Mouse (Mus musculus): ENCODE measurements around the gene Fam178b. TPM values are rescaled to one million over a fixed set of nuclear protein-coding genes. Genes with fewer than 3 reads are reported as not detected.
"Not testable (repeated sequence)": the region's sequence is repeated elsewhere in the genome, so short reads cannot be mapped to it uniquely, and the experiment has no call there.

The Fam178b gene
- polyA plus RNA-seq, 1 experiment from 2014 or later: not detected

GRCm38 (mm10) chr1:36540132-36540531 lies 142.9 kb downstream of the Fam178b start:
- Histone ChIP-seq H3K9me3 (replicated peaks; ENCODE audit: control insufficient read depth, low read length) (no peaks in the 10 kb centered on the region), H3K36me3 (replicated peaks; ENCODE audit: control insufficient read depth, insufficient read depth, low read depth, low read length) (no peaks in the 10 kb centered on the region; the same call in 1 of the 2 replicates), H3K27me3 (ENCODE audit: control insufficient read depth, insufficient read depth, low read length) (no peaks in the 10 kb centered on the region), H3K4me3 (ENCODE audit: low read depth, low read length) (no peak overlapping the region), H3K9ac (replicated peaks; ENCODE audit: low read length) (no peak overlapping the region), H3K4me2 (ENCODE audit: low read depth, low read length) (no peak overlapping the region), H3K27ac (replicated peaks; ENCODE audit: low read depth, low read length) (no peak overlapping the region), H3K4me1 (ENCODE audit: control insufficient read depth, insufficient read depth, low read length) (no peaks in the 10 kb centered on the region)
- ATAC-seq (replicated peaks; ENCODE audit: insufficient number of reproducible peaks, low FRiP score, low TSS enrichment, low read depth) (no peak), DNase-seq (ENCODE audit: low spot score) (no peak)
- WGBS: 87% methylated on average over 11 of the region's 11 CpGs

GRCm38 (mm10) chr1:36539186-36539585 lies 143.8 kb downstream of the Fam178b start, which contains the start of gene Gm42417:
TSS of gene Gm42417 (minus strand) at chr1:36539429.
- Histone ChIP-seq H3K27ac (replicated peaks; ENCODE audit: low read depth, low read length) (no peak within 1 kb of the TSS), H3K4me2 (ENCODE audit: low read depth, low read length) (no peak within 1 kb of the TSS), H3K27me3 (ENCODE audit: control insufficient read depth, insufficient read depth, low read length) (no peaks in the 10 kb centered on the region), H3K36me3 (replicated peaks; ENCODE audit: control insufficient read depth, insufficient read depth, low read depth, low read length) (no peaks in the 10 kb centered on the region; the same call in 1 of the 2 replicates), H3K9ac (replicated peaks; ENCODE audit: low read length) (no peak within 1 kb of the TSS), H3K4me3 (ENCODE audit: low read depth, low read length) (no peak within 1 kb of the TSS), H3K9me3 (replicated peaks; ENCODE audit: control insufficient read depth, low read length) (no peaks in the 10 kb centered on the region), H3K4me1 (ENCODE audit: control insufficient read depth, insufficient read depth, low read length) (no peaks in the 10 kb centered on the region)
- ATAC-seq (replicated peaks; ENCODE audit: insufficient number of reproducible peaks, low FRiP score, low TSS enrichment, low read depth): no peak
- DNase-seq (ENCODE audit: low spot score): no peak
- WGBS: 43% methylated on average over 9 of the region's 9 CpGs

- H3K9me3 ChIP-seq (replicated peaks; ENCODE audit: control insufficient read depth, low read length): no peaks in the 10 kb centered on the region
- no peaks in the 10 kb centered on the region for H3K27me3 ChIP-seq (ENCODE audit: control insufficient read depth, insufficient read depth, low read length)
- ATAC-seq (replicated peaks; ENCODE audit: insufficient number of reproducible peaks, low FRiP score, low TSS enrichment, low read depth) (no peak), DNase-seq (ENCODE audit: low spot score) (no peak)
- no peak overlapping the region for H3K4me2 ChIP-seq (ENCODE audit: low read depth, low read length)
- no peaks in the 10 kb centered on the region for H3K4me1 ChIP-seq (ENCODE audit: control insufficient read depth, insufficient read depth, low read length)
- H3K27ac ChIP-seq (replicated peaks; ENCODE audit: low read depth, low read length): no peak overlapping the region
- H3K36me3 ChIP-seq (replicated peaks; ENCODE audit: control insufficient read depth, insufficient read depth, low read depth, low read length): no peaks in the 10 kb centered on the region; the same call in 1 of the 2 replicates
- no peak overlapping the region for H3K9ac ChIP-seq (replicated peaks; ENCODE audit: low read length)
- 82% methylated on average over 4 of the region's 4 CpGs for WGBS
- H3K4me3 ChIP-seq (ENCODE audit: low read depth, low read length): no peak overlapping the region
Observed at GRCm38 (mm10) chr1:36538727-36539126, 144.3 kb downstream of the Fam178b start.

DNA sequence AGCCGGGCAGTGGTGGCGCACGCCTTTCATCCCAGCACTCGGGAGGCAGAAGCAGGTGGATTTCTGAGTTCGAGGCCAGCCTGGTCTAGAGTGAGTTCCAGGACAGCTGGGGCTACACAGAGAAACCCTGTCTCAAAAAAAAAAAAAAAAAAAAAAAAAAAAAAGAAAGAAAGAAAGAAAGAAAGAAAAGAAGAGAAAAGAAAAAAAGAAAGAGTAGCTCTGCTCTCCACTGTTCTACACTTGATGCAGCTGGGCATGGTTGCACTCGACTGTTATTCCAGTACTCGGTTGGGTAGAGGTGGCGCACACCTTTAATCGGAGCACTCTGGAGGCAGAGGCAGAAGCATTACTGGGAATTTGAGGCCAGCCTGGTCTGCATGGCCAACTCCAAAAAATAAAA lies 146.2 kb downstream of the Fam178b start, which contains the start of gene Ankrd23:
TSS of gene Ankrd23 (minus strand) at position 101 of the 400 bp plus-strand sequence.
- H3K9ac ChIP-seq (replicated peaks; ENCODE audit: low read length); H3K27me3 ChIP-seq (ENCODE audit: control insufficient read depth, insufficient read depth, low read length); H3K4me2 ChIP-seq (ENCODE audit: low read depth, low read length); H3K4me1 ChIP-seq (ENCODE audit: control insufficient read depth, insufficient read depth, low read length); H3K36me3 ChIP-seq (replicated peaks; ENCODE audit: control insufficient read depth, insufficient read depth, low read depth, low read length); DNase-seq (ENCODE audit: low spot score); H3K4me3 ChIP-seq (ENCODE audit: low read depth, low read length); H3K9me3 ChIP-seq (replicated peaks; ENCODE audit: control insufficient read depth, low read length); ATAC-seq (replicated peaks; ENCODE audit: insufficient number of reproducible peaks, low FRiP score, low TSS enrichment, low read depth); H3K27ac ChIP-seq (replicated peaks; ENCODE audit: low read depth, low read length): not testable (repeated sequence)
- 92% methylated on average over 9 of the region's 9 CpGs for WGBS

- WGBS: 60% methylated on average over 8 of the region's 8 CpGs
Observed at GRCm38 (mm10) chr1:36536397-36536728, 146.6 kb downstream of the Fam178b start.

GRCm38 (mm10) chr1:36535477-36536396 lies 147.2 kb downstream of the Fam178b start:
- H3K9ac ChIP-seq (replicated peaks; ENCODE audit: low read length): no peak overlapping the region
- no peaks in the 10 kb centered on the region for H3K4me1 ChIP-seq (ENCODE audit: control insufficient read depth, insufficient read depth, low read length)
- no peak overlapping the region for H3K4me2 ChIP-seq (ENCODE audit: low read depth, low read length)
- ATAC-seq (replicated peaks; ENCODE audit: insufficient number of reproducible peaks, low FRiP score, low TSS enrichment, low read depth) (no peak), DNase-seq (ENCODE audit: low spot score) (no peak)
- no peaks in the 10 kb centered on the region; the same call in 1 of the 2 replicates for H3K36me3 ChIP-seq (replicated peaks; ENCODE audit: control insufficient read depth, insufficient read depth, low read depth, low read length)
- no peak overlapping the region for H3K4me3 ChIP-seq (ENCODE audit: low read depth, low read length)
- WGBS: 84% methylated on average over 11 of the region's 11 CpGs
- no peak overlapping the region for H3K27ac ChIP-seq (replicated peaks; ENCODE audit: low read depth, low read length)
- H3K27me3 ChIP-seq (ENCODE audit: control insufficient read depth, insufficient read depth, low read length): no peaks in the 10 kb centered on the region
- H3K9me3 ChIP-seq (replicated peaks; ENCODE audit: control insufficient read depth, low read length): no peaks in the 10 kb centered on the region

More at GRCm38 (mm10) chr1:36536397-36536728, 146.6 kb downstream of the Fam178b start:
- H3K4me1 ChIP-seq (ENCODE audit: control insufficient read depth, insufficient read depth, low read length): no peaks in the 10 kb centered on the region
- ATAC-seq (replicated peaks; ENCODE audit: insufficient number of reproducible peaks, low FRiP score, low TSS enrichment, low read depth): no peak
- no peaks in the 10 kb centered on the region for H3K9me3 ChIP-seq (replicated peaks; ENCODE audit: control insufficient read depth, low read length)
- no peak overlapping the region for H3K4me3 ChIP-seq (ENCODE audit: low read depth, low read length)
- no peak overlapping the region for H3K9ac ChIP-seq (replicated peaks; ENCODE audit: low read length)
- no peaks in the 10 kb centered on the region for H3K27me3 ChIP-seq (ENCODE audit: control insufficient read depth, insufficient read depth, low read length)
- no peak overlapping the region for H3K27ac ChIP-seq (replicated peaks; ENCODE audit: low read depth, low read length)
- H3K4me2 ChIP-seq (ENCODE audit: low read depth, low read length): no peak overlapping the region
- H3K36me3 ChIP-seq (replicated peaks; ENCODE audit: control insufficient read depth, insufficient read depth, low read depth, low read length): no peaks in the 10 kb centered on the region; the same call in 1 of the 2 replicates
- no peak for DNase-seq (ENCODE audit: low spot score)

DNA sequence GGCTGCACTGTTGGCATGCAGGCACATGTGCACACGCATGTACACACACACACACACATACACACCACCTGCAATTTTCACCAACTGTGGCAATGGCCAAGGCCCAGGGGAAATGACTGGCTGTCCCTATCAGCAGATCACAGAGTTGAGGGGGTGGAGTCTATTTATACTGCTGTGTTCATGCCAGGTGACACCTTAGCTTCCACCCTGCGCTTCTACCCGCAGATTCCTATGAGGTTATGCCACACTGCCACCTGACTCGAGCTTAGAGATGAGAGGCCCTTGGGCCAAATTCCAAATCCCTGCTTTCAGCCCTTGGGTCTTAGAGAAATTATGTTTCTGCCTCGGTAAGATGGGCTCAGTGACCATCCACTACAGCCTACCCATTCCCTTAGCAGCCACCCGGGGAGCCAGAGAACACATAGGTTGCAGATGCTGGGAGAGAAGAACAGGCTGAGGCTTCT lies 148.4 kb downstream of the Fam178b start:
- WGBS: 82% methylated on average over 6 of the region's 6 CpGs
- H3K4me2 ChIP-seq (ENCODE audit: low read depth, low read length): no peak overlapping the region
- H3K36me3 ChIP-seq (replicated peaks; ENCODE audit: control insufficient read depth, insufficient read depth, low read depth, low read length): no peaks in the 10 kb centered on the region; the same call in 1 of the 2 replicates
- H3K4me1 ChIP-seq (ENCODE audit: control insufficient read depth, insufficient read depth, low read length): no peaks in the 10 kb centered on the region
- ATAC-seq (replicated peaks; ENCODE audit: insufficient number of reproducible peaks, low FRiP score, low TSS enrichment, low read depth) (no peak), DNase-seq (ENCODE audit: low spot score) (no peak)
- H3K9me3 ChIP-seq (replicated peaks; ENCODE audit: control insufficient read depth, low read length): no peaks in the 10 kb centered on the region
- no peak overlapping the region for H3K27ac ChIP-seq (replicated peaks; ENCODE audit: low read depth, low read length)
- H3K27me3 ChIP-seq (ENCODE audit: control insufficient read depth, insufficient read depth, low read length): no peaks in the 10 kb centered on the region
- H3K9ac ChIP-seq (replicated peaks; ENCODE audit: low read length): no peak overlapping the region
- no peak overlapping the region for H3K4me3 ChIP-seq (ENCODE audit: low read depth, low read length)

DNA sequence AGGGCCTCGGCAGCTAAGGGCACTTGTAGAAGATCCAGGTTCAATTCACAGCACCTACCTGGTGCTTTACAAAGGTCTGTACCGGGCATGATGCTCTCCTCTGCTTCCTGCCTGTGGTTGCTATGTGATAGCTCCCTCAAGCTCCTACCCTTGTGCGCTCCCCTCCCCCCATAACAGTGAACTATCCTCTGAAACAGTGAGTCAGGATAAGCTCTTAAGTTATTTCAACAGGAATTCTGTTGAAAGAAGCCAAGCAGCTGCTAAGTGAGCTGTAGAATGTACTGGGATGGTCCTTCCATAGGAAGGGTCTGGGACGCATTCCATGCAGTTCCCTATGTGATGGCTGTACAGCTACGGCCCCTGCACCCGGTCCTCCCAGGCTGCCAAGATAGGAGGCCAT lies 149.4 kb downstream of the Fam178b start:
- Histone ChIP-seq H3K27me3 (ENCODE audit: control insufficient read depth, insufficient read depth, low read length) (no peaks in the 10 kb centered on the region), H3K27ac (replicated peaks; ENCODE audit: low read depth, low read length) (no peak overlapping the region), H3K4me2 (ENCODE audit: low read depth, low read length) (no peak overlapping the region), H3K9me3 (replicated peaks; ENCODE audit: control insufficient read depth, low read length) (no peaks in the 10 kb centered on the region), H3K9ac (replicated peaks; ENCODE audit: low read length) (no peak overlapping the region), H3K4me1 (ENCODE audit: control insufficient read depth, insufficient read depth, low read length) (no peaks in the 10 kb centered on the region), H3K4me3 (ENCODE audit: low read depth, low read length) (no peak overlapping the region), H3K36me3 (replicated peaks; ENCODE audit: control insufficient read depth, insufficient read depth, low read depth, low read length) (no peaks in the 10 kb centered on the region; the same call in 1 of the 2 replicates)
- no peak for DNase-seq (ENCODE audit: low spot score)
- 77% methylated on average over 6 of the region's 6 CpGs for WGBS
- no peak for ATAC-seq (replicated peaks; ENCODE audit: insufficient number of reproducible peaks, low FRiP score, low TSS enrichment, low read depth)
